Mouse (Mus musculus) urinary bladder, postnatal 10 days (tissue): ENCODE measurements around the gene Insl5.

Source experiments
- DNase-seq: peaks from one replicate; pipeline ENCODE4 v3.0.0; 2022; ENCODE audit warnings: low spot score

Insl5 gene

GRCm38 (mm10) chr4:103026621-103027020, at the start of gene Insl5:
Gene Insl5, minus strand, starts transcription at chr4:103026842.
- DNase-seq: no peak

GRCm38 (mm10) chr4:103070631-103071030, 44.0 kb upstream of the Insl5 start:
- no peak for DNase-seq

GRCm38 (mm10) chr4:103067906-103068655, 41.4 kb upstream of the Insl5 start:
- DNase-seq: no peak

- DNase-seq: no peak
Measured at GRCm38 (mm10) chr4:103064976-103065375, 38.3 kb upstream of the Insl5 start.

- DNase-seq: no peak
Measured at GRCm38 (mm10) chr4:103064421-103064820, 37.8 kb upstream of the Insl5 start.

- no peak for DNase-seq
Measured at GRCm38 (mm10) chr4:103056909-103057308, 30.3 kb upstream of the Insl5 start.

GRCm38 (mm10) chr4:103048046-103048445, 21.4 kb upstream of the Insl5 start:
- DNase-seq: no peak

GRCm38 (mm10) chr4:103042997-103043396, 16.4 kb upstream of the Insl5 start:
- DNase-seq: no peak

- no peak for DNase-seq
Measured at GRCm38 (mm10) chr4:103039838-103040191, 13.2 kb upstream of the Insl5 start.

GRCm38 (mm10) chr4:103039103-103039837, 12.6 kb upstream of the Insl5 start:
- no peak for DNase-seq

- no peak for DNase-seq
Measured at GRCm38 (mm10) chr4:103028177-103029088, 1.8 kb upstream of the Insl5 start.

GRCm38 (mm10) chr4:103027745-103028144, 1.1 kb upstream of the Insl5 start:
- DNase-seq: no peak

- DNase-seq: no peak
Measured at GRCm38 (mm10) chr4:103013490-103013889, 13.2 kb downstream of the Insl5 start.

- no peak for DNase-seq
Measured at GRCm38 (mm10) chr4:103011823-103012222, 14.8 kb downstream of the Insl5 start.

- no peak for DNase-seq
Measured at GRCm38 (mm10) chr4:103010734-103011133, 15.9 kb downstream of the Insl5 start.

GRCm38 (mm10) chr4:103006943-103007418, 19.7 kb downstream of the Insl5 start:
- no peak for DNase-seq

GRCm38 (mm10) chr4:103006266-103006665, 20.4 kb downstream of the Insl5 start:
- DNase-seq: no peak

- no peak for DNase-seq
Measured at GRCm38 (mm10) chr4:103005190-103005945, 21.3 kb downstream of the Insl5 start.

- no peak for DNase-seq
Measured at GRCm38 (mm10) chr4:103004681-103005080, 22.0 kb downstream of the Insl5 start.

- DNase-seq: no peak
Measured at GRCm38 (mm10) chr4:102991685-102992084, 35.0 kb downstream of the Insl5 start.

GRCm38 (mm10) chr4:102990595-102991340, 35.9 kb downstream of the Insl5 start:
- DNase-seq: no peak
